8 mouse cellular contexts compared by ENCODE assay signal in the genomic region with DNA sequence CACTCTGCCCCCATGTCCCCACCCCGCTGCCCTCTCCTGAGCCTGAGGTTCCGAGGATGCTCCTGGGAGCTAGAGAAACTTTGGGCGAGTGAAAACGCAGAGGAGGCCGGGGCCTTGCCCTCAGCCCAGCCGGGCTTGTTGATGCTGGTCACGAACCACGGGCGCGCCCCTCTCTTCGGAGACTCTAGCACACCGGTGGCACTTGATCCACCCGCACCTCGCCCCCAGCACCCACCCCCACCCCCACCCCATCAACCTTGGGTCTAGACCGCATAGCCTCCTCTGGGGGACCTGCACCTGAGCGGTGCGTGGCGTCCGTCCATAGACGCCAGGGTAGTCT. TPM values are rescaled to one million over a fixed set of nuclear protein-coding genes. Genes with fewer than 3 reads are reported as not detected.
DNase-seq lines count a peak whose midpoint lies in the region; ATAC-seq and TF ChIP-seq lines count a peak whose summit lies in the region.

No protein-coding gene starts in this region.

- H3K9ac ChIP-seq in heart, embryonic 11.5 days (ENCODE audit: low read depth, low read length): peak overlapping the region; percentile 84
- H3K9ac ChIP-seq in forebrain, embryonic 13.5 days: peak overlapping the region; percentile 76
- H3K9ac ChIP-seq in liver, embryonic 16.5 days (ENCODE audit: low read depth, low read length): peak overlapping the region; percentile 54

- no peak overlapping the region for H3K27ac ChIP-seq in heart, embryonic 11.5 days (ENCODE audit: low read depth, low read length)
- no peak overlapping the region for H3K27ac ChIP-seq in forebrain, embryonic 13.5 days
- H3K27ac ChIP-seq in liver, embryonic 16.5 days (ENCODE audit: low read length): no peak overlapping the region

- under 1% methylated on average over 19 of the region's 20 CpGs for WGBS in heart, embryonic 11.5 days (ENCODE audit: insufficient replicate concordance)
- WGBS in forebrain, embryonic 13.5 days: 2% methylated on average over 20 of the region's 20 CpGs
- WGBS in liver, embryonic 16.5 days (ENCODE audit: insufficient replicate concordance): 3% methylated on average over 20 of the region's 20 CpGs

- no peak for TF ChIP-seq CTCF in E14TG2a.4 (conservative IDR thresholded peaks at IDR 0.05; ENCODE audit: low read length)

- no peak; the same call in 1 of the 2 replicates for ATAC-seq in heart, embryonic 11.5 days (replicated peaks; ENCODE audit: insufficient number of reproducible peaks, low FRiP score, low TSS enrichment)
- peak; percentile 11; the same call in 1 of the 2 replicates for ATAC-seq in forebrain, embryonic 13.5 days
- 0 out of 2 replicates have a peak, but pooled peaks have one; percentile 4 for ATAC-seq in liver, embryonic 16.5 days (ENCODE audit: low read depth)

- H3K27me3 ChIP-seq in heart, embryonic 11.5 days (ENCODE audit: control insufficient read depth, insufficient read depth, low read length): peaks cover 57% of the 10 kb centered on the region
- peaks cover 82% of the 10 kb centered on the region for H3K27me3 ChIP-seq in E14TG2a.4 (ENCODE audit: insufficient read depth, low read length)
- peaks cover 74% of the 10 kb centered on the region for H3K27me3 ChIP-seq in forebrain, embryonic 13.5 days
- peaks cover 81% of the 10 kb centered on the region for H3K27me3 ChIP-seq in liver, embryonic 16.5 days (ENCODE audit: control insufficient read depth, insufficient read depth, low read depth, low read length)

- H3K9me3 ChIP-seq in heart, embryonic 11.5 days (replicated peaks; ENCODE audit: control insufficient read depth, low read length): no peaks in the 10 kb centered on the region
- H3K9me3 ChIP-seq in E14TG2a.4 (ENCODE audit: low read length): no peaks in the 10 kb centered on the region
- H3K9me3 ChIP-seq in forebrain, embryonic 13.5 days (replicated peaks): no peaks in the 10 kb centered on the region
- H3K9me3 ChIP-seq in liver, embryonic 16.5 days (replicated peaks; ENCODE audit: control insufficient read depth, low read length): no peaks in the 10 kb centered on the region

- no peak for DNase-seq in heart, postnatal 4 days
- DNase-seq in right cerebral cortex, postnatal 36 days (ENCODE audit: low spot score in 2 of 2): no peak
- DNase-seq in layer of hippocampus, adult 9-10 months (ENCODE audit: low spot score): no peak
- DNase-seq in right cerebral cortex, adult 2 months (ENCODE audit: low spot score in 2 of 2): no peak

- H3K36me3 ChIP-seq in heart, embryonic 11.5 days (ENCODE audit: control insufficient read depth, insufficient read depth, low read length): no peaks in the 10 kb centered on the region
- H3K36me3 ChIP-seq in E14TG2a.4 (ENCODE audit: insufficient read depth, low read length): no peaks in the 10 kb centered on the region
- H3K36me3 ChIP-seq in forebrain, embryonic 13.5 days (ENCODE audit: poor library complexity, severe bottlenecking): no peaks in the 10 kb centered on the region
- H3K36me3 ChIP-seq in liver, embryonic 16.5 days (ENCODE audit: control insufficient read depth, insufficient read depth): no peaks in the 10 kb centered on the region

- peaks cover 11% of the 10 kb centered on the region for H3K4me1 ChIP-seq in heart, embryonic 11.5 days (ENCODE audit: control insufficient read depth, insufficient read depth, low read length)
- H3K4me1 ChIP-seq in E14TG2a.4 (replicated peaks; ENCODE audit: low read depth, low read length): peaks cover 22% of the 10 kb centered on the region
- peaks cover 31% of the 10 kb centered on the region for H3K4me1 ChIP-seq in forebrain, embryonic 13.5 days
- peaks cover 7% of the 10 kb centered on the region for H3K4me1 ChIP-seq in liver, embryonic 16.5 days (ENCODE audit: control insufficient read depth, low read depth, low read length)

- peak overlapping the region; percentile 97 for H3K4me2 ChIP-seq in heart, embryonic 11.5 days
- peak overlapping the region; percentile 98 for H3K4me2 ChIP-seq in forebrain, embryonic 13.5 days
- peak overlapping the region; percentile 76 for H3K4me2 ChIP-seq in liver, embryonic 16.5 days (ENCODE audit: low read depth, low read length)

- H3K4me3 ChIP-seq in heart, embryonic 11.5 days (ENCODE audit: low read depth, low read length): peak overlapping the region; percentile 65
- H3K4me3 ChIP-seq in E14TG2a.4 (replicated peaks; ENCODE audit: low read length): peak overlapping the region; percentile 81
- H3K4me3 ChIP-seq in forebrain, embryonic 13.5 days: peak overlapping the region; percentile 58
- peak overlapping the region; percentile 67 for H3K4me3 ChIP-seq in liver, embryonic 16.5 days (ENCODE audit: low read depth, low read length)

RNA-seq across cellular contexts. Expression of gene Spag6, which starts 0.7 kb away (rescaled TPM):
- not detected in 2 replicates for polyA plus RNA-seq in heart, embryonic 11.5 days (2014; fragmentation: Nextera tagmentation; extraction: Ambion mirVana)
- under 1 TPM; 0.56 to 0.57 TPM for total RNA-seq in heart, postnatal 4 days (2021)
- 0.20 and 0.32 TPM in 2 replicates for polyA plus RNA-seq in forebrain, embryonic 13.5 days (2015; fragmentation: Nextera tagmentation; extraction: Ambion mirVana)
- not detected in 2 replicates for polyA plus RNA-seq in liver, embryonic 16.5 days (2015; fragmentation: Nextera tagmentation; extraction: Ambion mirVana)

RNA-seq across cellular contexts. Expression of gene Bmi1, which starts 17.8 kb away (rescaled TPM):
- polyA plus RNA-seq in heart, embryonic 11.5 days (2014; fragmentation: Nextera tagmentation; extraction: Ambion mirVana): 11.6 and 12.0 TPM in 2 replicates
- 10 to 100 TPM; 63.8 to 69.2 TPM for total RNA-seq in heart, postnatal 4 days (2021)
- polyA plus RNA-seq in forebrain, embryonic 13.5 days (2015; fragmentation: Nextera tagmentation; extraction: Ambion mirVana): 34.4 and 35.5 TPM in 2 replicates
- 3.4 and 4.1 TPM in 2 replicates for polyA plus RNA-seq in liver, embryonic 16.5 days (2015; fragmentation: Nextera tagmentation; extraction: Ambion mirVana)

RNA-seq across cellular contexts. Expression of gene Commd3, which starts 22.4 kb away (rescaled TPM):
- polyA plus RNA-seq in heart, embryonic 11.5 days (2014; fragmentation: Nextera tagmentation; extraction: Ambion mirVana): 118 and 135 TPM in 2 replicates
- 100 to 1,000 TPM; 126 to 140 TPM for total RNA-seq in heart, postnatal 4 days (2021)
- 211 and 226 TPM in 2 replicates for polyA plus RNA-seq in forebrain, embryonic 13.5 days (2015; fragmentation: Nextera tagmentation; extraction: Ambion mirVana)
- polyA plus RNA-seq in liver, embryonic 16.5 days (2015; fragmentation: Nextera tagmentation; extraction: Ambion mirVana): 80.2 and 90.3 TPM in 2 replicates
